Mouse (Mus musculus) forebrain, embryonic 16.5 days (tissue): ENCODE results near the gene Srsf3. TPM values are rescaled to one million over a fixed set of nuclear protein-coding genes. Genes with fewer than 3 reads are reported as not detected.
"Not testable (repeated sequence)": the region's sequence is repeated elsewhere in the genome, so short reads cannot be mapped to it uniquely, and the experiment has no call there.

ENCODE experiments used
- ATAC-seq: fragments of 200-750 bp; cut with Nextera tagmentation; 2 replicates; pipeline ENCODE4 v1.8.0; 2017; ENCODE audit warnings: mild to moderate bottlenecking, moderate library complexity
- H3K27ac ChIP-seq: fragments of 300-500 bp; sonication (generic); 2 replicates; pipeline ENCODE4 v1.5.1; 2014; ENCODE audit warnings: low read length, control low read depth
- H3K27me3 ChIP-seq: fragments of 300-500 bp; sonication (generic); replicated peaks from 2 replicates; pipeline ENCODE4 v1.6.1; 2014; ENCODE audit warnings: low read length; ENCODE audit not compliant: control insufficient read depth, insufficient read depth
- H3K36me3 ChIP-seq: fragments of 300-500 bp; sonication (generic); 2 replicates; pipeline ENCODE4 v1.6.1; 2014; ENCODE audit not compliant: control insufficient read depth, insufficient read depth
- H3K4me1 ChIP-seq: fragments of 300-500 bp; sonication (generic); replicated peaks from 2 replicates; pipeline ENCODE4 v1.6.1; 2014; ENCODE audit warnings: low read length; ENCODE audit not compliant: control insufficient read depth, insufficient read depth
- H3K4me2 ChIP-seq: fragments of 300-500 bp; sonication (generic); 2 replicates; pipeline ENCODE4 v1.6.1; 2014; ENCODE audit warnings: mild to moderate bottlenecking, low read length, control low read depth
- H3K4me3 ChIP-seq: fragments of 300-500 bp; sonication (generic); replicated peaks from 2 replicates; pipeline ENCODE4 v1.5.1; 2014; ENCODE audit warnings: mild to moderate bottlenecking, low read length, control low read depth
- H3K9ac ChIP-seq: fragments of 300-500 bp; sonication (generic); replicated peaks from 2 replicates; pipeline ENCODE4 v1.6.1; 2014; ENCODE audit warnings: low read depth, low read length, control low read depth
- H3K9me3 ChIP-seq: fragments of 300-500 bp; sonication (generic); 2 replicates; pipeline ENCODE4 v1.6.1; 2016; ENCODE audit warnings: low read length; ENCODE audit not compliant: control insufficient read depth
- WGBS: fragments of 180-500 bp; shearing (Covaris S2); extraction: QIAGEN DNeasy Blood & Tissue Kit; methylation state at CpG from one replicate; pipeline ENCODE4 v1.1.7; 2014; 5-methylcytosine and 5-hydroxymethylcytosine counted together
- polyA plus RNA-seq: library from polyadenylated mRNA; unstranded; fragments of >200 nt; fragmentation: Nextera tagmentation; extraction: Ambion mirVana; gene quantifications from 2 replicates; pipeline ENCODE4 v1.2.1, GENCODE M21; 2015

Gene Srsf3
- polyA plus RNA-seq, 1 experiment from 2014 or later, result 571 TPM

- H3K27ac ChIP-seq, result no peak overlapping the region
- ATAC-seq, result no peak
- 74% methylated on average over 2 of the region's 2 CpGs for WGBS
- no peak overlapping the region for H3K4me3 ChIP-seq
- no peak overlapping the region for H3K9ac ChIP-seq
- H3K4me1 ChIP-seq, result no peaks in the 10 kb centered on the region
- H3K4me2 ChIP-seq, result no peak overlapping the region
- H3K9me3 ChIP-seq, result no peaks in the 10 kb centered on the region
- no peaks in the 10 kb centered on the region for H3K27me3 ChIP-seq
- no peaks in the 10 kb centered on the region for H3K36me3 ChIP-seq
Observed at GRCm38 (mm10) chr17:29063988-29064285, 31.5 kb downstream of the Srsf3 start.

- Histone ChIP-seq H3K4me1 (no peaks in the 10 kb centered on the region), H3K9ac (no peak overlapping the region), H3K36me3 (no peaks in the 10 kb centered on the region), H3K9me3 (no peaks in the 10 kb centered on the region), H3K4me3 (no peak overlapping the region), H3K27me3 (no peaks in the 10 kb centered on the region), H3K4me2 (no peak overlapping the region), H3K27ac (no peak overlapping the region)
- no peak for ATAC-seq
- WGBS, result 79% methylated on average over 21 of the region's 21 CpGs
Observed at GRCm38 (mm10) chr17:29065245-29065940, 33.0 kb downstream of the Srsf3 start.

- 92% methylated on average over 3 of the region's 3 CpGs for WGBS
- H3K4me3 ChIP-seq, result no peak overlapping the region
- no peak for ATAC-seq
- no peak overlapping the region for H3K27ac ChIP-seq
- H3K9ac ChIP-seq, result no peak overlapping the region
- no peaks in the 10 kb centered on the region for H3K9me3 ChIP-seq
- no peaks in the 10 kb centered on the region for H3K4me1 ChIP-seq
- no peaks in the 10 kb centered on the region for H3K36me3 ChIP-seq
- no peak overlapping the region for H3K4me2 ChIP-seq
- H3K27me3 ChIP-seq, result no peaks in the 10 kb centered on the region
Observed at GRCm38 (mm10) chr17:29065971-29066370, 33.5 kb downstream of the Srsf3 start.

- not testable (repeated sequence) for H3K4me3 ChIP-seq, H3K27me3 ChIP-seq, H3K9me3 ChIP-seq, H3K27ac ChIP-seq, H3K4me1 ChIP-seq, H3K36me3 ChIP-seq, H3K9ac ChIP-seq, ATAC-seq, H3K4me2 ChIP-seq
- WGBS, result 92% methylated on average over 3 of the region's 3 CpGs
Observed at GRCm38 (mm10) chr17:29067416-29067815, 35.0 kb downstream of the Srsf3 start.

- H3K4me1 ChIP-seq, result no peaks in the 10 kb centered on the region
- H3K27me3 ChIP-seq, result no peaks in the 10 kb centered on the region
- H3K4me2 ChIP-seq, result no peak overlapping the region
- 49% methylated on average over 5 of the region's 5 CpGs for WGBS
- H3K9me3 ChIP-seq, result no peaks in the 10 kb centered on the region
- no peak overlapping the region for H3K4me3 ChIP-seq
- H3K27ac ChIP-seq, result no peak overlapping the region
- no peak for ATAC-seq
- H3K9ac ChIP-seq, result no peak overlapping the region
- H3K36me3 ChIP-seq, result no peaks in the 10 kb centered on the region
Observed at GRCm38 (mm10) chr17:29067847-29068246, 35.4 kb downstream of the Srsf3 start.

GRCm38 (mm10) chr17:29069063-29069462, 36.6 kb downstream of the Srsf3 start:
- Histone ChIP-seq H3K9me3 (no peaks in the 10 kb centered on the region), H3K4me1 (no peaks in the 10 kb centered on the region), H3K27me3 (no peaks in the 10 kb centered on the region), H3K4me2 (no peak overlapping the region), H3K9ac (no peak overlapping the region), H3K27ac (no peak overlapping the region), H3K36me3 (no peaks in the 10 kb centered on the region), H3K4me3 (no peak overlapping the region)
- 84% methylated on average over 10 of the region's 10 CpGs for WGBS
- ATAC-seq, result no peak

- ATAC-seq, result no peak
- H3K27ac ChIP-seq, result no peak overlapping the region
- 79% methylated on average over 5 of the region's 5 CpGs for WGBS
- H3K36me3 ChIP-seq, result no peaks in the 10 kb centered on the region
- H3K4me1 ChIP-seq, result no peaks in the 10 kb centered on the region
- no peaks in the 10 kb centered on the region for H3K9me3 ChIP-seq
- no peaks in the 10 kb centered on the region for H3K27me3 ChIP-seq
- H3K9ac ChIP-seq, result no peak overlapping the region
- no peak overlapping the region for H3K4me3 ChIP-seq
- no peak overlapping the region for H3K4me2 ChIP-seq
Observed at GRCm38 (mm10) chr17:29071820-29072219, 39.4 kb downstream of the Srsf3 start.

- Histone ChIP-seq H3K36me3 (no peaks in the 10 kb centered on the region), H3K27me3 (no peaks in the 10 kb centered on the region), H3K4me1 (no peaks in the 10 kb centered on the region), H3K9ac (no peak overlapping the region), H3K27ac (no peak overlapping the region), H3K4me2 (no peak overlapping the region), H3K9me3 (no peaks in the 10 kb centered on the region), H3K4me3 (no peak overlapping the region)
- ATAC-seq, result no peak
- 29% methylated on average over 11 of the region's 11 CpGs for WGBS
Observed at GRCm38 (mm10) chr17:29072701-29073307, 40.4 kb downstream of the Srsf3 start.

- no peak for ATAC-seq
- WGBS, result 60% methylated on average over 5 of the region's 5 CpGs
- H3K4me3 ChIP-seq, result no peak overlapping the region
- no peak overlapping the region for H3K27ac ChIP-seq
- H3K36me3 ChIP-seq, result no peaks in the 10 kb centered on the region
- H3K27me3 ChIP-seq, result no peaks in the 10 kb centered on the region
- no peaks in the 10 kb centered on the region for H3K9me3 ChIP-seq
- H3K4me1 ChIP-seq, result peaks cover 4% of the 10 kb centered on the region; the same call in 1 of the 2 replicates
- no peak overlapping the region for H3K9ac ChIP-seq
- no peak overlapping the region for H3K4me2 ChIP-seq
Observed at GRCm38 (mm10) chr17:29073313-29073712, 40.9 kb downstream of the Srsf3 start.
